Mouse (Mus musculus) small intestine, adult 2 months (tissue): ENCODE data around the gene Xlr4b.

Experiments
- CTCF ChIP-seq: fragments of 200-500 bp; IDR thresholded peaks from 2 replicates; pipeline ENCODE4 v1.5.1; 2012; ENCODE audit warnings: low read depth, mild to moderate bottlenecking, control low read depth, inconsistent platforms, low read length, moderate library complexity, mixed read lengths; ENCODE audit not compliant: insufficient replicate concordance, insufficient read length; ENCODE audit errors: extremely low read depth
- POLR2A ChIP-seq: fragments of 200-500 bp; IDR thresholded peaks from 2 replicates; pipeline ENCODE4 v1.6.1; 2012; ENCODE audit warnings: low read depth, mild to moderate bottlenecking, control low read depth, inconsistent platforms, low read length, moderate library complexity

GRCm38 (mm10) chrX:73225365-73225764 lies 11.2 kb downstream of the Xlr4b start:
- no peak for TF ChIP-seq CTCF
- TF ChIP-seq POLR2A, result no peak
